Mouse (Mus musculus) C3H10T1/2 (cell line): Measurements from ENCODE around the gene St3gal2. TPM values are rescaled to one million over a fixed set of nuclear protein-coding genes. Genes with fewer than 3 reads are reported as not detected.

Experiments used
- polyA plus RNA-seq, 2 experiments: library from polyadenylated mRNA; unstranded; fragments of >200 nt; fragmentation: generic; extraction: Trizol; gene quantifications; one replicate each; pipeline ENCODE4 v1.2.1; 2012; ENCODE audit warnings: missing spikeins in 2 of 2

St3gal2 gene
- 10 to 100 TPM; 12.0 to 53.1 TPM for polyA plus RNA-seq

DNA sequence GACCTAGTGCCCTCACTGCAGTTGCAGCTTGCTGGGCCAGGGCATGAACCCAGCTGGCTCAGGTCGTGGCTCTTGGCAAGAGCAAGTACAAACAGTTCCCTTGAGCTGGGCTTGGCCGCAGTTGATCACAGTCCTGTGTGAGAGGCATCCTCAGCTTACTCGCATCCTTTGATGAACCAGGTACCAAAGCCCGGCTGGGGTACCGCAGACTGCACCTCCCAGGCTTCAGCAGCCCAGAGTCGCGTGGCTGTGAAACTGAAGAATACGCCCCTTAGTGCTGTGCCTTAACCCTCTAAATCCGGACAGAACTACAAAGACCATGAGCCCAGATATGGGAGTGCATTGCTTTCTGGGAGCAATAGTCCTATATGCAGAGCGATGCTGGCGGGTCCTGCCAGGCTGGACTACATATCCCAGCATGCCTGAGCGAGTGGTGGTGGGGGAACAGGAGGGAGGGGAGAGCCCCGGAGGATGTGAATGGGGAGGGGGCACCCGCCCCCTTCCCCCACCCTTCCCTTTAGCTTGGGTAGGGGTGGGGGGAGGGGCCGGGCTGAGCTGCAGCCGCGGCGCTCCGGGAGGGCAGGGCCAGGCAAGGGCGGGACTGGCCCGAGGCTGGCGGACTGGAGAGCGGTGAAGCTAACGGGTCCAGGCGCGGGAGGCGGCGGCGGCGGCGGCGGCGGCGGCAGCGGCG, at the start of gene St3gal2:
Gene St3gal2 (plus strand): TSS at position 582 of the 691 bp plus-strand sequence.

DNA sequence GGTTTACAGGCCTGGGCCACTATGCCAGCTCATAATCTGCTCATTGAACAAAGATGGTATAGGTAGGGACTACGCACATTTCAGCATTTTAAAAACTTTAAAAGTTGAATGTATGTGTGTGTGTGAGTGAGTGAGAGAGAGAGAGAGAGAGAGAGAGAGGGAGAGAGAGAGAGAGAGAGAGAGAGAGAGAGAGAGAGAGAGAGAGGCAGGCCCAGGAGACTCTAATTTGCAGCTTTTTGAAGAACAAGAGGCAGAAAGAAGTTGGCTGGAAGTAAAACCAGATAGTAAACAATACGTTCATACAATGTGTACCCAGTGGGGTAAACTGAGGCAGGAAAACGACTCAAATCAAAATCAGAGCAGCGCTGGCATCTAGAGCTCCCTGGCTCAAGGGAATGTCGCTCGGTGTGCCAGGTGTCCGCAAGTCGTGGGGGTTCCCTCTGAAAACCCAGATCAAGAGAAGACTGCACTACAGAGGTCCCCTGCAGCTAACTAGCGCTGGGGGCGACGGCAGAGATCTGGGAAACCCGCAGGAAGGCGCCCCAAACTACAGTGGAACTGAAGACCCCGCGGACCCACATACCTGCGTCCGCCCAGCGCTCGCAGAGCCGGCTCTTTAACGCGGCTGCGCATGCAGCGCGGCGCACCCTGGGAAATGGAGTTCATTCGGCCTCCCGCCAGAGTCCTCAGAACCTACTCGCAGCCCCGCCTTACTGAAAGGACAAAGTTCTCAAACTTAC, 17.7 kb upstream of the St3gal2 start, which contains the start of gene Fuk:
Gene Fuk (minus strand): TSS at position 650 of the 740 bp plus-strand sequence.

DNA sequence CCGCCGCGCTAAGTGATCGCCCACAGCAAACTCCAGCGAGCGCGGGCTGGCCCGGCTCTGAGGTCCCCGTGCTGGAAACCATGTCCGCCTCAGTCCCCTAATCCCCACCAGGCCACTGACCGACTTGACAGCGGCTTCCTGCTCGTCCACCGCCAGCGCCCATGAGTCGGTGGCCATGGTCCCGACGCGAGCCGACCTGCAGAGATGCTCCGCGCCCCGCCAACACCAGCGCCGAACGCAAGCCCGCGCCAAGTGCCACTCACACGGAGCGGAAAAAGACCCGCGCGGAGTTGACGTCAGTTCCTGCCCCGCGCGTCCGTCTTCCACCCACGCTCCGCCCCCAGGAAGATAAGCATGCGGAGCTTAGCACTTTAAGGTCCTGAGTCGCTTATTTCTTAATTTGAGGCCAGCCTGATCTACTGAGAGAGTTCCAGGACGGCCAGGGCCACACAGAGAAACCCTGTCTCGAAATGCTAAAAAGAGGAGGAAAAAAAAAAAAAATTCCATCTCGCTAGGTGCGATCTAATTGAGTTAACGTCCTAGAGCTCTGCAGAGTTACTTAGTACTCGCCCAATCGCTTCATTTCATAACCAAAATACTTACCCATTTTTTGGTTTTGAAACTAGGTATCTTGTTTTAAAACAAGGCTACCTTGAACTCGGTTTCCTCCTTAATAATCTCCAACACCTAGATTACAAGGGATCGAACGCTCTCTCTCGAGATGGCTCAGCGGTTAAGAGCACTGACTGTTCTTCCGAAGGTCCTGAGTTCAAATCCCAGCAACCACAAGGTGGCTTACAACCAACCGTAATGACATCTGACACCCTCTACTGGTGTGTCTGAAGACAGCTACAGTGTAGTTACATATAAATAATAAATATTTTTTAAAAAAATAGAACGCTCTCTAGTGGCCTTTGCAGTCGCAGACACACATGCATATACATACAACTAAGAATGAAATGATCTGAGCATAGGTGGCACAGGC, 78.1 kb downstream of the St3gal2 start, which contains the start of gene Ddx19a:
Gene Ddx19a (minus strand): TSS at position 254 of the 985 bp plus-strand sequence.

Other genes starting within 250 kb of the St3gal2 start
- gene Mtss1l, start 198.4 kb upstream of the St3gal2 start, polyA plus RNA-seq = 10 to 100 TPM in 1 of 2 experiments, 1 to 10 TPM in 1; 5.0 to 32.2 TPM
- gene Il34, start 114.0 kb upstream of the St3gal2 start, polyA plus RNA-seq = 10 to 100 TPM; 11.1 to 18.7 TPM
- gene Cog4, start 73.3 kb upstream of the St3gal2 start, polyA plus RNA-seq = 10 to 100 TPM; 18.5 to 60.2 TPM
- gene Sf3b3, start 73.1 kb upstream of the St3gal2 start, polyA plus RNA-seq = 10 to 100 TPM; 32.7 to 63.3 TPM
- 1 to 10 TPM; 2.7 to 7.0 TPM for gene Fuk, start 17.4 kb upstream of the St3gal2 start, polyA plus RNA-seq
- 10 to 100 TPM in 1 of 2 experiments, 1 to 10 TPM in 1; 9.3 to 26.4 TPM for gene Ddx19a, start 77.9 kb downstream of the St3gal2 start, polyA plus RNA-seq
- not detected for gene Ddx19b, start 111.8 kb downstream of the St3gal2 start, polyA plus RNA-seq
- 10 to 100 TPM; 56.0 to 69.0 TPM for gene Aars, start 113.2 kb downstream of the St3gal2 start, polyA plus RNA-seq
- 10 to 100 TPM in 1 of 2 experiments, not detected in 1; 19.3 TPM for gene Exosc6, start 136.4 kb downstream of the St3gal2 start, polyA plus RNA-seq
- under 1 TPM in 1 of 2 experiments, not detected in 1; 0.02 TPM for gene Clec18a, start 172.5 kb downstream of the St3gal2 start, polyA plus RNA-seq
- gene Pdpr, start 174.7 kb downstream of the St3gal2 start, polyA plus RNA-seq = 1 to 10 TPM in 1 of 2 experiments, under 1 TPM in 1; 0.19 to 2.5 TPM